Mouse (Mus musculus) forebrain, embryonic 16.5 days (tissue): Measurements from ENCODE around the gene Helz2. TPM values are rescaled to one million over a fixed set of nuclear protein-coding genes. Genes with fewer than 3 reads are reported as not detected.

ENCODE experiments used
- ATAC-seq: fragments of 200-750 bp; cut with Nextera tagmentation; 2 replicates; pipeline ENCODE4 v1.8.0; 2017; ENCODE audit warnings: mild to moderate bottlenecking, moderate library complexity
- H3K27ac ChIP-seq: fragments of 300-500 bp; sonication (generic); 2 replicates; pipeline ENCODE4 v1.5.1; 2014; ENCODE audit warnings: low read length, control low read depth
- H3K27me3 ChIP-seq: fragments of 300-500 bp; sonication (generic); replicated peaks from 2 replicates; pipeline ENCODE4 v1.6.1; 2014; ENCODE audit warnings: low read length; ENCODE audit not compliant: control insufficient read depth, insufficient read depth
- H3K36me3 ChIP-seq: fragments of 300-500 bp; sonication (generic); 2 replicates; pipeline ENCODE4 v1.6.1; 2014; ENCODE audit not compliant: control insufficient read depth, insufficient read depth
- H3K4me1 ChIP-seq: fragments of 300-500 bp; sonication (generic); replicated peaks from 2 replicates; pipeline ENCODE4 v1.6.1; 2014; ENCODE audit warnings: low read length; ENCODE audit not compliant: control insufficient read depth, insufficient read depth
- H3K4me2 ChIP-seq: fragments of 300-500 bp; sonication (generic); 2 replicates; pipeline ENCODE4 v1.6.1; 2014; ENCODE audit warnings: mild to moderate bottlenecking, low read length, control low read depth
- H3K4me3 ChIP-seq: fragments of 300-500 bp; sonication (generic); replicated peaks from 2 replicates; pipeline ENCODE4 v1.5.1; 2014; ENCODE audit warnings: mild to moderate bottlenecking, low read length, control low read depth
- H3K9ac ChIP-seq: fragments of 300-500 bp; sonication (generic); replicated peaks from 2 replicates; pipeline ENCODE4 v1.6.1; 2014; ENCODE audit warnings: low read depth, low read length, control low read depth
- H3K9me3 ChIP-seq: fragments of 300-500 bp; sonication (generic); 2 replicates; pipeline ENCODE4 v1.6.1; 2016; ENCODE audit warnings: low read length; ENCODE audit not compliant: control insufficient read depth
- whole genome bisulfite sequencing: fragments of 180-500 bp; shearing (Covaris S2); extraction: QIAGEN DNeasy Blood & Tissue Kit; methylation state at CpG from one replicate; pipeline ENCODE4 v1.1.7; 2014; 5-methylcytosine and 5-hydroxymethylcytosine counted together
- polyA plus RNA-seq: library from polyadenylated mRNA; unstranded; fragments of >200 nt; fragmentation: Nextera tagmentation; extraction: Ambion mirVana; gene quantifications from 2 replicates; pipeline ENCODE4 v1.2.1, GENCODE M21; 2015

Helz2 gene
- polyA plus RNA-seq, 1 experiment from 2014 or later = 0.42 TPM

GRCm38 (mm10) chr2:181274639-181275038 is 32.8 kb upstream of the Helz2 start:
- 83% methylated on average over 4 of the region's 4 CpGs for WGBS
- peaks cover 10% of the 10 kb centered on the region for H3K36me3 ChIP-seq

GRCm38 (mm10) chr2:181273829-181274228 is 32.0 kb upstream of the Helz2 start:
- Histone ChIP-seq H3K9ac (no peak overlapping the region), H3K27ac (no peak overlapping the region), H3K9me3 (no peaks in the 10 kb centered on the region), H3K36me3 (peaks cover 12% of the 10 kb centered on the region), H3K4me1 (no peaks in the 10 kb centered on the region), H3K4me3 (no peak overlapping the region), H3K27me3 (no peaks in the 10 kb centered on the region), H3K4me2 (no peak overlapping the region)
- WGBS = 90% methylated on average over 2 of the region's 2 CpGs
- ATAC-seq = no peak

More at GRCm38 (mm10) chr2:181274639-181275038, 32.8 kb upstream of the Helz2 start:
- Histone ChIP-seq H3K4me3 (no peak overlapping the region), H3K27ac (no peak overlapping the region), H3K9ac (no peak overlapping the region), H3K9me3 (no peaks in the 10 kb centered on the region), H3K4me2 (no peak overlapping the region), H3K4me1 (no peaks in the 10 kb centered on the region), H3K27me3 (no peaks in the 10 kb centered on the region)
- ATAC-seq = no peak

- no peak overlapping the region for H3K9ac ChIP-seq
- H3K4me2 ChIP-seq = no peak overlapping the region
- no peak for ATAC-seq
- no peak overlapping the region for H3K27ac ChIP-seq
- H3K27me3 ChIP-seq = no peaks in the 10 kb centered on the region
- WGBS = 94% methylated on average over 2 of the region's 2 CpGs
- H3K4me3 ChIP-seq = no peak overlapping the region
- H3K4me1 ChIP-seq = no peaks in the 10 kb centered on the region
- H3K36me3 ChIP-seq = peaks cover 12% of the 10 kb centered on the region
- no peaks in the 10 kb centered on the region for H3K9me3 ChIP-seq
Measured at GRCm38 (mm10) chr2:181272092-181272491, 30.3 kb upstream of the Helz2 start.

- Histone ChIP-seq H3K9me3 (no peaks in the 10 kb centered on the region), H3K4me3 (no peak overlapping the region), H3K4me1 (no peaks in the 10 kb centered on the region), H3K4me2 (no peak overlapping the region), H3K9ac (no peak overlapping the region), H3K27me3 (no peaks in the 10 kb centered on the region), H3K36me3 (peaks cover 32% of the 10 kb centered on the region), H3K27ac (no peak overlapping the region)
- 96% methylated on average over 2 of the region's 2 CpGs for WGBS
- no peak for ATAC-seq
Measured at GRCm38 (mm10) chr2:181266839-181267238, 25.0 kb upstream of the Helz2 start.

- ATAC-seq = no peak
- no peaks in the 10 kb centered on the region for H3K9me3 ChIP-seq
- H3K4me3 ChIP-seq = no peak overlapping the region
- H3K27ac ChIP-seq = no peak overlapping the region
- H3K27me3 ChIP-seq = no peaks in the 10 kb centered on the region
- H3K4me1 ChIP-seq = no peaks in the 10 kb centered on the region
- 89% methylated on average over 1 of the region's 1 CpGs for WGBS
- H3K36me3 ChIP-seq = peaks cover 40% of the 10 kb centered on the region
- no peak overlapping the region for H3K4me2 ChIP-seq
- H3K9ac ChIP-seq = no peak overlapping the region
Measured at GRCm38 (mm10) chr2:181253248-181253647, 11.4 kb upstream of the Helz2 start.

GRCm38 (mm10) chr2:181251841-181252240 is 10.0 kb upstream of the Helz2 start:
- Histone ChIP-seq H3K4me3 (no peak overlapping the region), H3K9ac (no peak overlapping the region), H3K27ac (no peak overlapping the region), H3K4me2 (no peak overlapping the region), H3K9me3 (no peaks in the 10 kb centered on the region), H3K36me3 (peaks cover 40% of the 10 kb centered on the region), H3K27me3 (no peaks in the 10 kb centered on the region), H3K4me1 (no peaks in the 10 kb centered on the region)
- ATAC-seq = no peak
- 92% methylated on average over 1 of the region's 1 CpGs for WGBS

GRCm38 (mm10) chr2:181249217-181249616 is 7.4 kb upstream of the Helz2 start:
- WGBS = 91% methylated on average over 10 of the region's 10 CpGs
- H3K27me3 ChIP-seq = no peaks in the 10 kb centered on the region
- no peak for ATAC-seq
- H3K4me1 ChIP-seq = no peaks in the 10 kb centered on the region
- H3K36me3 ChIP-seq = peaks cover 21% of the 10 kb centered on the region
- H3K4me2 ChIP-seq = no peak overlapping the region
- no peaks in the 10 kb centered on the region for H3K9me3 ChIP-seq
- no peak overlapping the region for H3K9ac ChIP-seq
- no peak overlapping the region for H3K4me3 ChIP-seq
- no peak overlapping the region for H3K27ac ChIP-seq

GRCm38 (mm10) chr2:181245031-181245430 is 3.2 kb upstream of the Helz2 start:
- Histone ChIP-seq H3K4me3 (no peak overlapping the region), H3K36me3 (no peaks in the 10 kb centered on the region), H3K27ac (no peak overlapping the region), H3K27me3 (no peaks in the 10 kb centered on the region), H3K4me2 (no peak overlapping the region), H3K9ac (no peak overlapping the region), H3K9me3 (no peaks in the 10 kb centered on the region), H3K4me1 (0 out of 2 replicates have a peak, but pooled peaks cover 2% of the 10 kb centered on the region)
- no peak for ATAC-seq
- 18% methylated on average over 2 of the region's 2 CpGs for WGBS

- H3K36me3 ChIP-seq = no peaks in the 10 kb centered on the region
- WGBS = 37% methylated on average over 11 of the region's 11 CpGs
- H3K4me2 ChIP-seq = no peak overlapping the region
- no peak overlapping the region for H3K4me3 ChIP-seq
- H3K9ac ChIP-seq = no peak overlapping the region
- H3K9me3 ChIP-seq = no peaks in the 10 kb centered on the region
- 0 out of 2 replicates have a peak, but pooled peaks cover 2% of the 10 kb centered on the region for H3K4me1 ChIP-seq
- no peaks in the 10 kb centered on the region for H3K27me3 ChIP-seq
- ATAC-seq = no peak
- no peak overlapping the region for H3K27ac ChIP-seq
Measured at GRCm38 (mm10) chr2:181243706-181244394, 2.0 kb upstream of the Helz2 start.

- Histone ChIP-seq H3K4me3 (no peak overlapping the region), H3K36me3 (no peaks in the 10 kb centered on the region), H3K4me2 (peak overlapping the region; percentile 44; the same call in 1 of the 2 replicates), H3K9me3 (no peaks in the 10 kb centered on the region), H3K9ac (no peak overlapping the region), H3K27me3 (no peaks in the 10 kb centered on the region), H3K27ac (no peak overlapping the region), H3K4me1 (0 out of 2 replicates have a peak, but pooled peaks cover 2% of the 10 kb centered on the region)
- no peak for ATAC-seq
- WGBS = 65% methylated on average over 3 of the region's 3 CpGs
Measured at GRCm38 (mm10) chr2:181242314-181242665, 463 bp upstream of the Helz2 start.
